Mouse (Mus musculus) hindbrain, embryonic 10.5 days (tissue): ENCODE measurements around the gene Gsg1. TPM values are rescaled to one million over a fixed set of nuclear protein-coding genes. Genes with fewer than 3 reads are reported as not detected.
A peak's percentile ranks its signal among the peaks of the same experiment; 100 is the strongest.

ENCODE experiments used
- DNase-seq: peaks from one replicate; pipeline ENCODE4 v3.0.0-alpha.2; 2017; ENCODE audit warnings: low spot score
- H3K27ac ChIP-seq: fragments of 300-500 bp; sonication (generic); 2 replicates; pipeline ENCODE4 v1.5.1; 2016; ENCODE audit warnings: mild to moderate bottlenecking, moderate library complexity
- H3K27me3 ChIP-seq: fragments of 300-500 bp; sonication (generic); 2 replicates; pipeline ENCODE4 v1.6.1; 2016; ENCODE audit warnings: mild to moderate bottlenecking; ENCODE audit not compliant: poor library complexity, insufficient read depth, severe bottlenecking
- H3K36me3 ChIP-seq: fragments of 300-500 bp; sonication (generic); 2 replicates; pipeline ENCODE4 v1.6.1; 2016; ENCODE audit warnings: mild to moderate bottlenecking, moderate library complexity
- H3K4me1 ChIP-seq: fragments of 300-500 bp; sonication (generic); replicated peaks from 2 replicates; pipeline ENCODE4 v1.6.1; 2016; ENCODE audit warnings: mild to moderate bottlenecking
- H3K4me3 ChIP-seq: fragments of 300-500 bp; sonication (generic); 2 replicates; pipeline ENCODE4 v1.5.1; 2016; ENCODE audit warnings: mild to moderate bottlenecking, moderate library complexity
- H3K9me3 ChIP-seq: fragments of 300-500 bp; sonication (generic); 2 replicates; pipeline ENCODE4 v1.6.1; 2016; ENCODE audit warnings: mild to moderate bottlenecking, moderate library complexity
- WGBS: fragments of 180-500 bp; shearing (Covaris S2); methylation state at CpG from one replicate; pipeline ENCODE4 v1.1.7; 2016; 5-methylcytosine and 5-hydroxymethylcytosine counted together
- polyA plus RNA-seq: library from polyadenylated mRNA; unstranded; fragments of >200 nt; fragmentation: Nextera tagmentation; extraction: Ambion mirVana; gene quantifications from 2 replicates; pipeline ENCODE4 v1.2.1, GENCODE M21; 2016

Gene Gsg1
- polyA plus RNA-seq, 1 experiment from 2014 or later: 0.39 TPM

DNA sequence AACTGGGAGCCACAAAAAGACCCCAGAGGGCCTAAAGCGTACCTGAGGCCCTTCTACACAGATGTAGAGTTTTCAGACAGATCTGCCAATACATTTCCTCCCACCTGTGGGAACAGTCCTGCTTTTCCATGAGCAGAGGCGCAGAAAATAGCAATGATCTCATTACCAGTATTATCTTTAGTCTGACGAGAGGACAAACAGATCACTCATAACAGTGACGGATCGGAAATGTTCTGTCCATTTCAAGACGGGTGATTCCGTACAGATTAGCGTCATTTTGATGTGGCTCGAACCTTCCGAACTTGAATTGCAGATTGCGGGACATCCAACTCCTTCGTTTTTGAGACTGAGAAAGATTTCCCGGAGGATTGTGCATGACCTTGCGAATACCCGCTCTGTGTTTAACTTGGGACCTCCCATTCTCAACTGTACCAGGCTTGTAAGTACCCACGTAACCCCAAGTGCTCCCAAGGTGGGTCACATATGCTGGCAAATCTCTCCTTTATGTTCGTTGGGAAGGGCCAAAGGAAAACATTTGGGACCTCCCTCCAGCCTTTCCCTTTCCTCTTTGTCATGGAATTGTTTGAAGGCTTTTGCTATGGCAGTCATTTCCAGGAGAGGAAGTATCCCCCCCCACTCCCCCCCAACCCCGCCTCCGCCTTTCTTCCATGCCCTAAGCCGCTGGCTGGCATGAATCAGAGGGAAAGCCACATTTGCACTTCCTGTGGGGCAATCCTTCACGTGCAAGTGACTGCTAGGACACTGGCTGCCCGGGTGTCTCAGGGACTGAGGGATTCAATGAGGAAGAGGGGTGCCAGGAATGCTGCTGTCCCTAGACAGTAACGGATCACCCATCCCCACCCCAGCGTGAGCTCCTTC lies 2.1 kb downstream of the Gsg1 start:
- 51% methylated on average over 24 of the region's 24 CpGs for WGBS
- H3K4me1 ChIP-seq: peaks cover 22% of the 10 kb centered on the region
- H3K27me3 ChIP-seq: peaks cover 13% of the 10 kb centered on the region
- no peak for DNase-seq
- peak overlapping the region; percentile 36 for H3K4me3 ChIP-seq
- 0 out of 2 replicates have a peak, but pooled peaks cover 6% of the 10 kb centered on the region for H3K9me3 ChIP-seq
- no peaks in the 10 kb centered on the region for H3K36me3 ChIP-seq
- H3K27ac ChIP-seq: peak overlapping the region; percentile 83

DNA sequence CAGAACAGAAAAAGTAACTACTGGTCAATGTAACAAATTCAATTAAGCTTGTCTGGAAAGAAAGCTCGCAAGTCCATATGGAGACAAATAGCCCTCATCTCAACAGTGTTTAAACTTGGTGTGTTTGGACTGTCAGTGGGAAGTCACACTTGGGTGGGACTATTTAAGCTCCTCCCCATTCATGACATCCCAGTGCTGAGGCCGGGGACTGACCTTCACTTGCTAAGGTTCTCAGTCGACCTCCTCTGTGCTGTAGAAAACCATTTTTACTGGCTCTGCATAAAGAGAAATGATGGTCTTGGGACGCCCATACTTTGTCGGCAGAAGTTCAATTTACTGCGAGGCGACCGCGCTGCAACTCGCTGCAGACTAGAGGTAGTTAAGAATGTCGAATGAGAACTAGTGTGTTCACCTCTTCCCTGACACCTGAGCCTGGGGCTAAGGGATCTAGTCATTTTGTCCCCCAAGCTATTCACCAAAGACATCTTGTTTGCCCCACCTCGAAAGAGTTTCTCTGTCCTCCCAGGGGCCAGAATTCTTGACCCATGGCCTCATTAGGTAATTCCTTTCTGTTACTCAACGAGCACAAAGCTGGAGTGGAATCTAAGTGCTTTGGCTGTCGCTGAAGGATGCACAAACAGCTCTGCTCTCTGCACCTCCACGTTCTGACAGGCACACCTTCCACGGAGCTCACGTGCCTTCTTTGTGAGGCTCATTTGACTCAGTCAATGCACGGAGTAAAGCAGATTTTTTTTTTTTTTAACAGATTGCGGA lies 3.0 kb downstream of the Gsg1 start:
- Histone ChIP-seq H3K4me3 (no peak overlapping the region), H3K4me1 (peaks cover 22% of the 10 kb centered on the region), H3K27ac (peak overlapping the region; percentile 43), H3K36me3 (no peaks in the 10 kb centered on the region), H3K27me3 (peaks cover 13% of the 10 kb centered on the region), H3K9me3 (0 out of 2 replicates have a peak, but pooled peaks cover 6% of the 10 kb centered on the region)
- DNase-seq: no peak
- 74% methylated on average over 19 of the region's 19 CpGs for WGBS

DNA sequence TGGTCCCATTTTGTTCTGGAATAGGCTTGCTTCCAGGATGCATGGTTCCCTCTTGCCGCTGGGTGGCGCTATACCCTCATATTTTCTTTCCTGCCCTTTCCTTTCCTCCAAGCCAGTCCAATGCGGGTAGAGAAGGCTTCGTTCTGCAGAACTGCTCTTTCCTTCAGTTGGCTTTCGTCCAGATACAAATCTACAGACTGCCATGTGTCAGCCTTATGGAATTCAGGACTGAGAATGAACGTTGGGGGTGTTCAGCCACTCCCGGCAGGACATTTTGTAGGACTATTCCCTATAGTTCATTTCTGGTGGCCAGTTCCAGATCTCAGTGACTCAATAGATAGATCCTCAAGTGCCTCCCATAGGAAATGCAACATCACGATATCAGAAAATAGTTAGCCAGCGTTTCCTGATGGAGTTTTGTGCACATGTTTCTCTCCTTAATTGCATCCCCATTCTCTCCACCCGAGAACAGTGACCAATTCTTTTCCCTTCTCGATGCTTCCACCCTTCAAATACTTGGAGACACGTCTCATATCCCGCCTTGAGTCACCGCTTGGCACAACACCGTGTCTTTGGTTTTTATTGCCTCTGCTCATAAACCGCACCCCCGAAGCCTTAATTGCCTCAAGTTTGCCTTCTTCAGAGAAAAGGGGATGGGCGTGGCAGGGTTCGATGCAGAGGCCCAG lies 4.2 kb downstream of the Gsg1 start:
- peaks cover 22% of the 10 kb centered on the region for H3K4me1 ChIP-seq
- no peaks in the 10 kb centered on the region for H3K36me3 ChIP-seq
- no peak overlapping the region for H3K4me3 ChIP-seq
- peak; percentile 72 for DNase-seq
- no peaks in the 10 kb centered on the region for H3K9me3 ChIP-seq
- WGBS: 64% methylated on average over 19 of the region's 19 CpGs
- H3K27ac ChIP-seq: 0 out of 2 replicates have a peak overlapping the region, but pooled peaks have one; percentile 13
- peaks cover 13% of the 10 kb centered on the region for H3K27me3 ChIP-seq

DNA sequence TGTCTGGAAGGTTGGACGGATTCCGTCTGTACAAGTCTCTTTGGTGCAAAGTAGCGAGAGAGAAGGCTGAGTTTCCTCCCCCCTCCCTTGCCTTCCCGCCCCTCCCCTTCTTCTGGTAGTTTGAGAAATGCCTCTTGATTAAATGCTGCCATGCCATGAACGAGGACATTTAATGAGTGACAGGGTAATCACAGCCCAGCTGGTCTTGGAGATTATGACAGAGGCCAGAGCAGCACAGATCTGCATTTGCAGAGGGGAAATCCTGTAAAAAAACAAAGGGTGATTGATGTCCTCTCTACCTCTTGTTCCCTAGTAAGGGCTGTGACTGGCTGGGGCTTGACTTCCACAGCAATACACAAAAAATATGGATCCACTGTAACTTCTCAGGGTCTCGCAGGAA lies 6.3 kb downstream of the Gsg1 start:
- Histone ChIP-seq H3K36me3 (no peaks in the 10 kb centered on the region), H3K27ac (no peak overlapping the region), H3K4me3 (no peak overlapping the region), H3K4me1 (peaks cover 20% of the 10 kb centered on the region), H3K27me3 (peaks cover 13% of the 10 kb centered on the region), H3K9me3 (no peaks in the 10 kb centered on the region)
- DNase-seq: no peak
- 72% methylated on average over 6 of the region's 6 CpGs for WGBS

DNA sequence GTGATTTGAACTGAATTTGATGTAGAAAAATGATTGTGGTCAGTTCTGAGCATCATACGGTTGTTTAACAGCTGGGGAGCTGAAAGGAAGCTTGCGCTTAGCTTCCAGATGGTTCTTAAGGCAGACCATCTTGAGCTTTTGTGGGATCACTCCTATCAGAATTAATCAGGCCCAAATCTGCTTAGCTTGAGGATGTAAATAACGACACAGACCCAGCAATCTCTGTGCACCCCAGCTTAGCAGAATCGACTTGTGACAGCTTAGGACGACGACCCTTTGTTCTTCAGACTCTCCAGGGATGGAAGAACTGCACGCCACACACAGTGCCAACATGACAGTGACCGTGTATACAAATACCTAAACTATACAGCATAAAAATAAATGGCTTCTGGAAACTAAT lies 8.6 kb downstream of the Gsg1 start:
- H3K9me3 ChIP-seq: no peaks in the 10 kb centered on the region
- 79% methylated on average over 8 of the region's 8 CpGs for WGBS
- H3K4me3 ChIP-seq: no peak overlapping the region
- H3K36me3 ChIP-seq: no peaks in the 10 kb centered on the region
- no peak overlapping the region for H3K27ac ChIP-seq
- DNase-seq: no peak
- peaks cover 12% of the 10 kb centered on the region; the same call in 1 of the 2 replicates for H3K4me1 ChIP-seq
- 0 out of 2 replicates have a peak, but pooled peaks cover 3% of the 10 kb centered on the region for H3K27me3 ChIP-seq

DNA sequence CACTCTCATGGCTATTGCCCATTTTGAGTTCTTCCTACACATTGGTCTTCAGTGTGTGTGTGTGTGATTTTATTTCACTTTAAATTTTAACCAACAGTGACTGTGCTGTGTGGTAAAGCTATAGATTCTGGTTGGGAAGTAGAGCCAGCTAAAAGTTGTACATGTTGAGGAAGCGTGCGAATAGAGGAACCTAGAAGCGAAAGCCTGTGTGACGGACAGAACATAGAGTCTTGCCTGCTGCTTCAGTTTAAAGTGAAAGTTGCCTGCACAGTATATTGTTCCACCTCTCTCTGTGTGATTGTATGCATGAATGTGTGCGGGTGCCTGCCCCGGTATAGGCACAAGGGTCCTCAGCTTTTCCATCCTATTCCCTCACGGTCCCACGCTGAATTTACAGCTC lies 13.8 kb downstream of the Gsg1 start:
- H3K9me3 ChIP-seq: no peaks in the 10 kb centered on the region
- no peak for DNase-seq
- no peak overlapping the region for H3K4me3 ChIP-seq
- WGBS: 95% methylated on average over 8 of the region's 8 CpGs
- peaks cover 17% of the 10 kb centered on the region; the same call in 1 of the 2 replicates for H3K4me1 ChIP-seq
- no peaks in the 10 kb centered on the region for H3K27me3 ChIP-seq
- no peak overlapping the region for H3K27ac ChIP-seq
- H3K36me3 ChIP-seq: no peaks in the 10 kb centered on the region

DNA sequence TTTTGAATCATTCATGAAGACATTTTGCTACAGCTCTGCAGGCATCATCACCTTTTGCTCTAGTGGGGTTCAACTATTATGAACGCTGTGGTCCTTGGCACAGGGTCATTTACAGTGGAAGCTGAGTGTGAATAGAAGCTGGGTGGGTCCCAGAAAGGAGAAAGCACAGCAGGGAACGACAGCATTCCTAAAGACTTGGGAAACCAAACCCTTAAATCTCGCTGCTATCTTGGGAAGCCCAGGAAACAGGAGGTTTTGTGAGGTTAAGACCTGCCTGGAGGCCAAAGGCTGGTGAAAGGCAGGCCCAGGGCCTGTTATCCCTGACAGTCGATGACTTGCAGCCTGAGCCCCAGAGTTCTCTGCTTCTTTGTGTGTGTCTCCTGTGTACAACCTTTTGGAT lies 15.9 kb downstream of the Gsg1 start:
- 48% methylated on average over 4 of the region's 4 CpGs for WGBS
- peaks cover 17% of the 10 kb centered on the region for H3K4me1 ChIP-seq
- H3K36me3 ChIP-seq: peaks cover 12% of the 10 kb centered on the region
- no peaks in the 10 kb centered on the region for H3K9me3 ChIP-seq
- DNase-seq: no peak
- H3K27ac ChIP-seq: no peak overlapping the region
- H3K4me3 ChIP-seq: no peak overlapping the region
- H3K27me3 ChIP-seq: no peaks in the 10 kb centered on the region

DNA sequence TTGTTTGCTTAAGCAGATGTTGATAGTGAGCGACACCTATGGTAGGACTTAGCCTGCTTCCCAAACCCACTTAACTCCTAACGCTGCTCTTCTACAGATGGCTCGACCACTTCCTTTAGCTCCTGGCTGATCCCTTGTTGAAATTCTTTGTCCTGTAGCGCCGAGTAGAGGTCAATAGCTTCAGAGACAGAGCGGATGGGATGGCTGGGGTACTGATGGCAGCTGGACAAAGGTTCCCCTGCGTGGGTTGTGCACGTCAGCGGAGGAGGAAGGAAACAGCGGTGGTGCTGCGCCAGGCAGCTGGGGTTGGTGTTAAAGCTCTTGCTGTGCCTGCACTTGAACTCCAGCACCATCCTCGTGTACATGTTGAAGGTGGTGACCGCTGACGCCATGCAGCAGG lies 16.8 kb downstream of the Gsg1 start:
- H3K27ac ChIP-seq: no peak overlapping the region

DNA sequence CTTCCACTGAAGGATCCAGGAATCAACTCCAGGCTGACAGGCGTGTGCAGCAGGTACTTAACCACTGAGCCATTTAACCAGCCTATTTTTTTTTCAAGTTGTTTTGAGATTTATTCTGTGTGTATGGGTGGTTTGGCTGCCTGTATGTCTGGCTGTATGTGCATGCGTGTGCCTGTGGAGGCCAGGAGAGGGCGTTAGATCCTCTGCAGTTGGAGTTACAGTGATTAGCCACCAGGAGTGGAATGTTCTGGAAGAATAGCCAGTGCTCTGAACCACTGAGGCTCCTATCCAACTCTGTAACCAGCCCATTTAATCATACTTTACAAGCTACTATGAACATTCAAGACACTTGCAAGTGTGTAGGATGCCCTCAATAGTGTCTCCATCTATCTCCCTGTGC lies 17.6 kb downstream of the Gsg1 start:
- DNase-seq: no peak
- Histone ChIP-seq H3K36me3 (peaks cover 14% of the 10 kb centered on the region), H3K4me1 (peaks cover 19% of the 10 kb centered on the region), H3K4me3 (no peak overlapping the region), H3K27me3 (no peaks in the 10 kb centered on the region), H3K9me3 (no peaks in the 10 kb centered on the region), H3K27ac (no peak overlapping the region)
- WGBS: 85% methylated on average over 3 of the region's 3 CpGs

More for the DNA sequence above, 16.8 kb downstream of the Gsg1 start:
- Histone ChIP-seq H3K36me3 (peaks cover 12% of the 10 kb centered on the region), H3K4me3 (no peak overlapping the region), H3K27me3 (no peaks in the 10 kb centered on the region), H3K4me1 (peaks cover 25% of the 10 kb centered on the region), H3K9me3 (no peaks in the 10 kb centered on the region)
- no peak for DNase-seq
- WGBS: 81% methylated on average over 14 of the region's 14 CpGs

DNA sequence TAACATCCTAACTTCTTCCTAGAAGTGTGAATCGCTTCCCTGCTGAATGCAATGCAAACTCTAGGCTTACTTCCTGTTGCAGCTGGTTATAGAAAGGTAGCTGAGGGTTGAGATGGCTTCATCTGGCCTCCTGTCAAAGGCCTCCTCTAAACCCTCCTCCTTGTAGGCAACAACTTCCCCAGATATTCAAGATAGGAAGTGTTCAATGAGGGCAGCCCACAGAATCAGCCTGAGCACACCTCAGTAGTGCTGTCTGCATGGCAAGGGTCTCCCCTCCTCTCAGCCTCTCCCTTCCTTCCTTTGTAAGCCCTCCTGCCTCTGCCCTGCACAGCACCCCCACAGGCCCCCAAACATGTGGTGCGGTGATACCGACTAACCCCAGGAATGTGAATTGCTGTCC lies 18.4 kb downstream of the Gsg1 start:
- DNase-seq: no peak
- H3K27me3 ChIP-seq: no peaks in the 10 kb centered on the region
- WGBS: 98% methylated on average over 3 of the region's 3 CpGs
- H3K9me3 ChIP-seq: no peaks in the 10 kb centered on the region
- H3K27ac ChIP-seq: no peak overlapping the region
- H3K4me3 ChIP-seq: no peak overlapping the region
- peaks cover 14% of the 10 kb centered on the region for H3K4me1 ChIP-seq
- peaks cover 15% of the 10 kb centered on the region for H3K36me3 ChIP-seq

DNA sequence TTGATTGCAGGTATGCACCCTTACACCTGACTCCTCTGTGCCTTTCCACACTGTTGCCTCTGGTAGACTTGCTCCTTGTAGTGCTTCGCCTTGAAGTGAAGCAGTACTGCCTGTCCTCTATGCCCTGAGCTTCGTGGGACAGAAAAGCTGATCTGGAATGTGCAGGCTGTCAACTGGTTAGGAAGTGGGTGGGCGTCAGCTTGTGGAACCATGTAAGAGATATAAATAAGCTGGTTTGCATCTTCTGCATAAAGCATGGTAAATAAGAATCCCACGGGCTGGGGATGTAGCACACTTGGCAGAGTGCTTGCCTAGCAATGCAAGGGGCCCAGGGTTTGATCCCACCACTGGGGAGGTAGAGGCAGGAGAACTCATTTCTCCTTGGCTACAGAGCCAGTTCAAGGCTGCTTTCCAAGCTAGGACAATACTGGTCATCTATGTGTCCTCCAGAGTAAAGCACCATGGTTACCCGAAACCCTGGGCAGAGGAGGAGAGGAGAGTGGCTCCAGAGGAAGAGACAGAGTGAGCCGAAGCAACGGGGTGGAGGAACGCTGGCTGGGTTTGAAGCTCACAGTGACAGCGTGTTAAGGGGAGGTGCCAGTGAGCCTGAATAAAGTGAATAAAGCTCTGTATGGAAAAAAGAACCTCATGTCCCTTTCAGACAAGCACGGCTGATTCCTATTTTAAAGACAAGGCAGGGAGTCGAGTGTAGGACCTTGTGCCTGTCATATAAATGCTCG lies 21.5 kb downstream of the Gsg1 start:
- 56% methylated on average over 12 of the region's 12 CpGs for WGBS
- no peak overlapping the region for H3K27ac ChIP-seq

DNA sequence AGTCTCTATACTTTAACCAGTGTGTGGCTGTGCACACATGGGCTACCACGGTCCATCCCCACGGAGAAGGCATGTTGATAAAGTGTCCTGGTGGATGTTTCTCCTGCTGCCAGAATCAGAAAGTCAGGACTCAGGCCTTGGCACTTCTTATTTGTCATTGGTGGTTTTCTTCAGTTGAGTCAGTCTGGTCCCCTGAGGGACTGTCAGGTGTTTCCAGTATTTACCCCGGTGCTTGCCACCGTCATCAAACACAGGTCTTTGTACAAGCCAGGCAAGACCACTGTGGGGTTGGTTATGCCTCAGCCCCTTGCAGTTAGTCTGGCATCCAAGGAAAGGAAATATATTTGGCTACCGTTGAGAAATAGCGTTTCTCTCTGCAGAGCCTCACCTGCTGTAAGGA lies 23.6 kb downstream of the Gsg1 start:
- no peaks in the 10 kb centered on the region for H3K27me3 ChIP-seq
- peaks cover 28% of the 10 kb centered on the region for H3K36me3 ChIP-seq
- WGBS: 89% methylated on average over 6 of the region's 6 CpGs
- peaks cover 18% of the 10 kb centered on the region for H3K4me1 ChIP-seq
- no peaks in the 10 kb centered on the region for H3K9me3 ChIP-seq
- no peak overlapping the region for H3K4me3 ChIP-seq
- H3K27ac ChIP-seq: no peak overlapping the region
- no peak for DNase-seq

More for the DNA sequence above, 21.5 kb downstream of the Gsg1 start:
- H3K4me3 ChIP-seq: no peak overlapping the region
- peaks cover 16% of the 10 kb centered on the region for H3K36me3 ChIP-seq
- peaks cover 22% of the 10 kb centered on the region for H3K4me1 ChIP-seq
- H3K9me3 ChIP-seq: no peaks in the 10 kb centered on the region
- no peak for DNase-seq
- H3K27me3 ChIP-seq: no peaks in the 10 kb centered on the region
